Mouse (Mus musculus) thymus, adult 2 months (tissue): ENCODE measurements around the gene Pkn2.

Source experiments
- CTCF ChIP-seq: fragments of 200-500 bp; IDR thresholded peaks from 2 replicates; pipeline ENCODE4 v1.5.1; 2012; ENCODE audit warnings: mild to moderate bottlenecking, control low read depth, low read length, moderate library complexity, borderline replicate concordance; ENCODE audit not compliant: control insufficient read depth, poor library complexity, insufficient read depth; ENCODE audit errors: extremely low read depth
- POLR2A ChIP-seq: fragments of 200-500 bp; IDR thresholded peaks from 2 replicates; pipeline ENCODE4 v1.6.1; 2012; ENCODE audit warnings: mild to moderate bottlenecking, low read length, control low read depth, moderate library complexity; ENCODE audit not compliant: control insufficient read depth, poor library complexity, insufficient read depth; ENCODE audit errors: extremely low read depth

- no peak for TF ChIP-seq CTCF
- no peak for TF ChIP-seq POLR2A
These were observed 35.4 kb upstream of the Pkn2 start for GRCm38 (mm10) chr3:142917171-142917570.
